Mouse (Mus musculus) kidney, adult 2 months (tissue): Measurements from ENCODE around the gene Gm13030. TPM values are rescaled to one million over a fixed set of nuclear protein-coding genes. Genes with fewer than 3 reads are reported as not detected.

Experiments used
- DNase-seq: peaks from one replicate; pipeline ENCODE4 v3.0.0; 2021
- H3K27ac ChIP-seq: fragments of 200-500 bp; 2 replicates; pipeline ENCODE4 v1.5.1; 2012; ENCODE audit warnings: low read depth, low read length, control low read depth, inconsistent platforms; ENCODE audit not compliant: insufficient read depth
- H3K27me3 ChIP-seq: fragments of 200-500 bp; replicated peaks from 2 replicates; pipeline ENCODE4 v1.6.1; 2012; ENCODE audit warnings: mild to moderate bottlenecking, moderate library complexity, low read length, inconsistent platforms; ENCODE audit not compliant: control insufficient read depth, insufficient read depth
- H3K36me3 ChIP-seq: fragments of 200-500 bp; 2 replicates; pipeline ENCODE4 v1.6.1; 2012; ENCODE audit warnings: mild to moderate bottlenecking, moderate library complexity, low read length, inconsistent platforms; ENCODE audit not compliant: control insufficient read depth, insufficient read depth
- H3K4me1 ChIP-seq: fragments of 200-500 bp; 2 replicates; pipeline ENCODE4 v1.6.1; 2011; ENCODE audit warnings: low read length; ENCODE audit not compliant: control insufficient read depth, insufficient read depth
- H3K4me3 ChIP-seq: fragments of 200-500 bp; 2 replicates; pipeline ENCODE4 v1.5.1; 2011; ENCODE audit warnings: mild to moderate bottlenecking, low read depth, low read length, control low read depth; ENCODE audit not compliant: insufficient read depth
- CTCF ChIP-seq: fragments of 200-500 bp; conservative IDR thresholded peaks from 2 replicates; pipeline ENCODE4 v1.5.1; 2011; ENCODE audit warnings: low read depth, mild to moderate bottlenecking, control low read depth, low read length, moderate library complexity, mixed read lengths; ENCODE audit not compliant: insufficient read depth, insufficient read length
- POLR2A ChIP-seq: fragments of 200-500 bp; IDR thresholded peaks from one replicate; pipeline ENCODE4 v1.6.1; 2011; ENCODE audit warnings: low read depth, low read length, control low read depth
- WGBS: fragments of 180-500 bp; shearing (Covaris S2); methylation state at CpG from one replicate; pipeline ENCODE4 v1.1.7; 2018; 5-methylcytosine and 5-hydroxymethylcytosine counted together
- polyA plus RNA-seq: library from polyadenylated mRNA; depleted of rRNA; stranded (reverse); fragments of >200 nt; gene quantifications from 2 replicates; pipeline ENCODE4 v1.2.3, GENCODE M21; 2012; rRNA removed

Gene Gm13030
- polyA plus RNA-seq = not detected in 2 replicates

GRCm38 (mm10) chr4:138873864-138874263 is at the start of gene Gm13030:
Gene Gm13030, minus strand, starts transcription at chr4:138873964.
- 86% methylated on average over 6 of the region's 6 CpGs for WGBS
- TF ChIP-seq CTCF = no peak
- TF ChIP-seq POLR2A = no peak
- no peak for DNase-seq
- H3K27ac ChIP-seq = no peak within 1 kb of the TSS
- no peaks in the 10 kb centered on the region for H3K27me3 ChIP-seq
- H3K36me3 ChIP-seq = no peaks in the 10 kb centered on the region
- no peaks in the 10 kb centered on the region for H3K4me1 ChIP-seq
- H3K4me3 ChIP-seq = no peak within 1 kb of the TSS

DNA sequence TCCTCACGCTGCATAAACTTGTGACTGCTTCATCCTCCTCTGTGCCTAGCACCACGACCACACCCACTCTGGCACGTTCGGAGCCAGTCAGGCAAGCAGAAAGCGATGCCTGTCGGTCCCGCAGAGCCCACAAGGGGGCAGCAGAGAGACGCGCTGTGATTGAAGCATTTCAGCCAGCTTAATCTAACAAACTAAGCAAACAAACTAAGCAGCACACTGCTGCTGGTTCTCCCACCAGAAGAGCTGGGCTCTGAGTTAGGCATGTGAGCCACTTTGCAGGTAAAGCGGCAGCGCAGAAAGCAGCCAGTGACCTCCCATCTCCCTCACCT is 48.3 kb upstream of the Gm13030 start:
- Histone ChIP-seq H3K27me3 (no peaks in the 10 kb centered on the region), H3K4me1 (no peaks in the 10 kb centered on the region), H3K36me3 (no peaks in the 10 kb centered on the region), H3K27ac (no peak overlapping the region), H3K4me3 (no peak overlapping the region)
- DNase-seq = peak; percentile 97
- TF ChIP-seq CTCF (peak; percentile 99), POLR2A (no peak)
- under 1% methylated on average over 11 of the region's 11 CpGs for WGBS

DNA sequence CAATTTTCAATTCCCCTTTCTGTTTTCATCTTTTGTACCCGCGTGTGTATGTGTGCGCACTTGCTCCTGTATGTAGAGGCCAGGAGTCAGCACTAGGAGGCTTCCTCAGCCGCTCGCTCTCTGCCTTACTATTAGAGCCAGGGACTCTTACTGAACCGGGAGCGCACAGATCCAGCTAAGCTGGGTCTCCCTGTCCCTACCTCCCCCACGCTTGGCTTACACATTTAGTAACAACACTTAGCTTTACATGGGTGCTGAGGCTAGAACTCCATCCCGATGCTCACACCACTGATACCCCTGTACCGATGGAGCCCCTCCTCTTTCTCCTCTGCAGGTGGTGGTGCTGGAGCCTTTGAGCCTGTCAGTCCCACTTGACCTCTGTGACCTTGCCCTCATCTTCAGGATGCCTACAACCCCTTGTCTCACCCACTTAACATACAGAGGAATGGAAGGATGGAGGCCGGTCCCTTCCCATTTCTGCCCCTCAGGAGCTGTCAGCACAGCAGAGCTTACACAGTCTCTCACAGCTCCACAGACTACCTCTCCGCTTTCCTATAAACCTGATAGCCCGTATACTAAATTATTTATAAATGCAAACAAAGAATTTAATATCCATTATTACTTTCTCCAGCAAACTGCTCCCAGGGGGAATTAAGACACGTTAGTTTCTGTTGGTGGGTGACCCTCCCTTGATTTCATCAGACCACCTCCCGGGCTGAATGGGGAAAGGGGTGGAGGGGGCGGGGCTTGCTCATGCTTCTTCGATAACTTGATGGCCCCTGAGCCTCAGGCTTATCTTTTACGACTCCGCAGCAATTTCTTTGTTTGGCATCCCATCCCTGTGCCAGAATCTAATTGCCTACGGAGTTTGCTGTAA is 47.7 kb upstream of the Gm13030 start:
- no peak overlapping the region for H3K4me3 ChIP-seq
- no peaks in the 10 kb centered on the region for H3K4me1 ChIP-seq
- H3K27ac ChIP-seq = no peak overlapping the region
- no peaks in the 10 kb centered on the region for H3K36me3 ChIP-seq
- no peak for TF ChIP-seq POLR2A
- no peak for TF ChIP-seq CTCF
- DNase-seq = no peak
- no peaks in the 10 kb centered on the region for H3K27me3 ChIP-seq
- WGBS = 41% methylated on average over 20 of the region's 20 CpGs

DNA sequence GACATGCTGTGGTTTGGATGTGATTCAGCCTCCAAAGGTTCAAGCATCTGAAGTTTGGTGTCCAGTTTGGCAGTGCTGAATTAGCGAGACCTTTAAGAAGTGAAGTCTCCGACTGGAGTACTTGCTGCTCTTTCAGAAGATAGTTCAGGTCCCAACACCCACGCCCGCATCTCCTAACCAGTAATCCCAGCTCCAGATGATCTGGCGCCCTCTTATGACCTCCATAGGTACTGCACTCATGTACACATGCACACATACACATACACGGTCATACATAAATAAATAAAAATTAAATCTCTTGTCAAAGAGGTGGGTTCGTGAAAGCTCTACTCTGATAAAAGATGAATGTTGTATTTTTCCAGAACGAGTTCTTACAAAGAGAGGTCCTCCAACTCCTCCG is 43.5 kb upstream of the Gm13030 start:
- 85% methylated on average over 9 of the region's 9 CpGs for WGBS
- Histone ChIP-seq H3K4me1 (peaks cover 3% of the 10 kb centered on the region; the same call in 1 of the 2 replicates), H3K36me3 (no peaks in the 10 kb centered on the region), H3K4me3 (no peak overlapping the region), H3K27ac (no peak overlapping the region), H3K27me3 (no peaks in the 10 kb centered on the region)
- DNase-seq = no peak
- TF ChIP-seq POLR2A (no peak), CTCF (no peak)

GRCm38 (mm10) chr4:138913797-138914196 is 40.0 kb upstream of the Gm13030 start, which contains the start of gene Otud3:
Gene Otud3, minus strand, starts transcription at chr4:138913945.
- Histone ChIP-seq H3K4me1 (peaks cover 3% of the 10 kb centered on the region; the same call in 1 of the 2 replicates), H3K27ac (no peak within 1 kb of the TSS)
- peak; percentile 98 for DNase-seq

GRCm38 (mm10) chr4:138913141-138913787 is 39.5 kb upstream of the Gm13030 start:
- TF ChIP-seq CTCF (no peak), POLR2A (no peak)
- DNase-seq = peak; percentile 6
- H3K27ac ChIP-seq = no peak overlapping the region

More at GRCm38 (mm10) chr4:138913797-138914196, 40.0 kb upstream of the Gm13030 start, which contains the start of gene Otud3:
- TF ChIP-seq POLR2A = peak; percentile 58
- peak; percentile 85 for TF ChIP-seq CTCF
- Histone ChIP-seq H3K36me3 (no peaks in the 10 kb centered on the region), H3K4me3 (peak within 1 kb of the TSS; percentile 69), H3K27me3 (no peaks in the 10 kb centered on the region)
- WGBS = under 1% methylated on average over 39 of the region's 39 CpGs

More at GRCm38 (mm10) chr4:138913141-138913787, 39.5 kb upstream of the Gm13030 start:
- Histone ChIP-seq H3K4me3 (peak overlapping the region; percentile 69), H3K36me3 (no peaks in the 10 kb centered on the region), H3K4me1 (peaks cover 3% of the 10 kb centered on the region; the same call in 1 of the 2 replicates), H3K27me3 (no peaks in the 10 kb centered on the region)
- WGBS = under 1% methylated on average over 52 of the region's 52 CpGs
